Mouse (Mus musculus): ENCODE measurements around the gene Prkn. TPM values are rescaled to one million over a fixed set of nuclear protein-coding genes. Genes with fewer than 3 reads are reported as not detected.
A peak's percentile ranks its signal among the peaks of the same experiment; 100 is the strongest.

Prkn gene
- polyA plus RNA-seq, 1 experiment from 2014 or later = 1.5 TPM

DNA sequence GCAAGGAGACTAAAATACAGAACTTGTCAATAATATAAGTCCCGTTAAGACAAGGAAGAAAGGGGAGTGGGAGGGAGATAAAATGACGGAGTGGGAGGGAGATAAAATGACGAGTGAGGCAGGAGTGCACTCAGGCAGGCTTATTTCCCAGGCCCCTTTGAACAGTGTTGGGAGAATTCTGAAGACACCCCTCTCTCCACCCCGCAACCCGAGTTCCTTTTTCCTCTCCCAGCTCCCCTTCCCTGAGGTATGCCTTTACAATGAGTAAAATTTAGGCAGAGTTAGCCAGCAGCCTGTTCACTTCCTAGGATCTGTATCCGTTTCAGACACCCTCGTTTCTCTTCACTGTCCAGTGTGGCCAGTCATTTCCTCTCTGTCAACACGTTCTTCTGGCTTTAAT is 1073.4 kb downstream of the Prkn start:
- no peak overlapping the region for H3K9ac ChIP-seq
- 19% methylated on average over 8 of the region's 8 CpGs for WGBS
- H3K27ac ChIP-seq = no peak overlapping the region
- no peak overlapping the region; the same call in 1 of the 2 replicates for H3K4me2 ChIP-seq (replicated peaks)
- peaks cover 2% of the 10 kb centered on the region; the same call in 1 of the 2 replicates for H3K27me3 ChIP-seq (replicated peaks)
- H3K36me3 ChIP-seq = no peaks in the 10 kb centered on the region
- no peak overlapping the region for H3K4me3 ChIP-seq (replicated peaks)
- no peak for ATAC-seq
- H3K9me3 ChIP-seq = no peaks in the 10 kb centered on the region
- no peaks in the 10 kb centered on the region for H3K4me1 ChIP-seq (replicated peaks)

DNA sequence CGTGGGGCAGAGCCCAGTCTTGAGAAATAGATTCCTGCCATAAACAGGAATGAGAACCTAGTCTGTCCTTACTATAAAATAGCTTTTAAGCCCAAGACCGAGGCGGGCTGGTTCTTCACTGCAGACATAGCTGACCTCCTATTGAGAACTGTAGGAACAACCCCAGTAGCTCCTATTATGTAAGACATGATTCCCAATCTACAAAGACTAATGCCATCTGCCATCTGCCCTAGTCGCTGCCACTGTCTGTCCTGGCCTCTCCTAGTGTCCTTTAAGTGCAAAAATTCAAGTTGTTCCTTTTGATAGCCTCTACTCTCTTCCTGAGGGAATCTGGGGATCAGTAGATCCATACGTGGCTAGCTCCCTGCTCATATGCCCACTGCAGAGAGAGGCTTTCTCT is 1074.3 kb downstream of the Prkn start:
- no peak overlapping the region for H3K9ac ChIP-seq
- WGBS = 84% methylated on average over 5 of the region's 5 CpGs
- H3K4me1 ChIP-seq (replicated peaks) = no peaks in the 10 kb centered on the region
- H3K27ac ChIP-seq = no peak overlapping the region
- H3K36me3 ChIP-seq = no peaks in the 10 kb centered on the region
- no peak overlapping the region for H3K4me2 ChIP-seq (replicated peaks)
- H3K9me3 ChIP-seq = no peaks in the 10 kb centered on the region
- H3K27me3 ChIP-seq (replicated peaks) = peaks cover 2% of the 10 kb centered on the region; the same call in 1 of the 2 replicates
- H3K4me3 ChIP-seq (replicated peaks) = no peak overlapping the region
- ATAC-seq = no peak

DNA sequence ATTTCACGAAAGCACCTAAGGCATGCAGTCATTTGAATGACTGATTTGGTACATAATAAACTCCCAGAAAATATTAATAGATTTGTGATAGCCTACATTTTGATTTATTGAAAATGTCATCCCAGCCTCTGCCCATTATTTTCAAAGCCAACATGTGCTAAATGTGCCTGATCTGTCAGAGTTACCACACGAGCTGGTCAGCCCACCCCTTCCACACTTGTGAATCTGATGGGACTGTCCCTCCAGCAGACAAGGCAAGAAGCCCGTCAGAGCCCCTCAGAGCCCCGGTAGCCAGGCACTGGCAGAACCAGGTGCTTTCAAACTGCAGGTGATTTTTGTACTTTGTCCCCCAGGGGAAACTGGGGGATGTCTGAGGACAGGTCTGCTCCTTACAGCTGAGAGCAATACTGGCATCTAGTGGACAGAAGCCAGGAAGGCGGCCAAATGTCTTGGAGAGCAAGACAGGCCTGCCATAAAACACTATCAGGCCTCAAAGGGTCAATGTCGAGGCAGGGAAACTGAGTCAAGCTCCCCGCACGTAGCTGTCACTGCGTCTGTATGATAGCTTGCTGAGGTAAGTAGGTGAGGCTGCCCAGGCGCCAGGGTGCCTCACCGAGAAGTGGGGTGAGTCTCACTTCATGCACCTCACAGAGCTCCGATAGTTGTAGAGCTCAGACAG is 1078.1 kb downstream of the Prkn start:
- peak; percentile 45; the same call in 1 of the 2 replicates for ATAC-seq
- Histone ChIP-seq H3K4me1 (replicated peaks) (no peaks in the 10 kb centered on the region), H3K4me3 (replicated peaks) (no peak overlapping the region), H3K9me3 (no peaks in the 10 kb centered on the region), H3K27ac (no peak overlapping the region), H3K9ac (no peak overlapping the region), H3K27me3 (replicated peaks) (peaks cover 2% of the 10 kb centered on the region; the same call in 1 of the 2 replicates), H3K4me2 (replicated peaks) (no peak overlapping the region), H3K36me3 (no peaks in the 10 kb centered on the region)
- WGBS = 52% methylated on average over 12 of the region's 12 CpGs

DNA sequence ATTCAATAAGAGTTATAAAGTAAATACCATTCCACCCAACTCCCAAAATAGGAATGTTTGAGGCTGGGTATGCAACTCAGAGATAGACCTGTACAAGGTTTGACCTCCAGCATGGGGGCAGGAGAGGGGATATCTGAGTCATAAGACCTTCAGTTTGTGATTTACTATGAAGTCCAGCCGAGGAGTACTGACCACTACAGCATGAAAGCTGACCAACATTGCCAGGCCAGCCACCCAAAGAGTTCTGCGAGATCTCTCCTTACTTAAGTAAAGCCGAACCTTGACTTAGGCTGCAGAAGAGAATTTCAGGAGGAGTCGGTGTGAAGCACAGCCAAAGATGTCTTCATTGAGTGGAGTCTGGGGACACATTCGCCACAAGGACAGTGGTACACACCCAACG is 1079.4 kb downstream of the Prkn start:
- WGBS = 85% methylated on average over 6 of the region's 6 CpGs
- Histone ChIP-seq H3K36me3 (no peaks in the 10 kb centered on the region), H3K4me3 (replicated peaks) (no peak overlapping the region), H3K4me2 (replicated peaks) (no peak overlapping the region), H3K27me3 (replicated peaks) (0 out of 2 replicates have a peak, but pooled peaks cover 2% of the 10 kb centered on the region), H3K9me3 (no peaks in the 10 kb centered on the region), H3K4me1 (replicated peaks) (no peaks in the 10 kb centered on the region), H3K9ac (no peak overlapping the region), H3K27ac (no peak overlapping the region)
- no peak for ATAC-seq

DNA sequence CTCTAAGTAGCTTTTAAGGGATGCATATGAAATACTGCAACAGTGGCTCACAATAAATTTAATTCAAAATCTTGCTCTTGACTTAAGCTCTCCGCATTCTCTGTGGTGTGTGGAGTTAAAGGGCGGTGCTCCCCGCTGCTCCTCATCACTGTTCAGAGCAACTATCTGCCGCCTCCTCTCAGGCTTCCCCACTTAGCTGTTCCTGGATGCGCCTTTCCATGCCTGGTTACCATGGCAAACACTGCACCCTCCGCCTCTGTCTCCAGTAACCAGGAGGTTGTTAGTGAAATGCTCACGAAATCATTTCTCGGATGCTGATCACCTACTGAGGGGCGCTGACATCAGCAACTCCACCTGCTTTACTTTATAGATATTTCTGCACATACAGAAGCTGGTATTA is 1080.8 kb downstream of the Prkn start:
- Histone ChIP-seq H3K9ac (no peak overlapping the region), H3K4me1 (replicated peaks) (no peaks in the 10 kb centered on the region), H3K4me2 (replicated peaks) (no peak overlapping the region), H3K9me3 (no peaks in the 10 kb centered on the region), H3K4me3 (replicated peaks) (no peak overlapping the region), H3K36me3 (no peaks in the 10 kb centered on the region), H3K27ac (no peak overlapping the region), H3K27me3 (replicated peaks) (no peaks in the 10 kb centered on the region)
- ATAC-seq = no peak
- 78% methylated on average over 9 of the region's 9 CpGs for WGBS

DNA sequence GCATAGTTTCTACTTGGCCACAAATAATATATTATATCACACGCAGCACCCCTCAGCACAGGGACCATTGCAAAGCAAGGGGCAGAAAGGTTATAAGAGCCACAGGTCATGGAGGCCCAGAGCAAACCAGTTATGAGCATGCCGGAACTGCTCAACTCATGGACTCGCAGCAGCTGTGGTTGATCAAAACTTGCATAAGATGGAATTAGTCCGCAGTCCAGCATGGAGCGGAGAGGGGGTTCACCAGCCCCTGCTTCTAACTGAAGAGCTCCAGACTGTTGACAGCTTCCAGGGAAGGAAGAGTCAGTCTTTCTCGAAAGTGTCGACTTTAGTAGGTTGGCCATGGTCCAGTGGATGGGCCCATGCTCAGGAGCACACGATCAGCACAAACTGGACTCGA is 1083.8 kb downstream of the Prkn start:
- Histone ChIP-seq H3K27ac (no peak overlapping the region), H3K4me2 (replicated peaks) (no peak overlapping the region), H3K9me3 (no peaks in the 10 kb centered on the region), H3K27me3 (replicated peaks) (no peaks in the 10 kb centered on the region), H3K4me1 (replicated peaks) (no peaks in the 10 kb centered on the region), H3K4me3 (replicated peaks) (no peak overlapping the region), H3K9ac (no peak overlapping the region), H3K36me3 (no peaks in the 10 kb centered on the region)
- 78% methylated on average over 9 of the region's 9 CpGs for WGBS
- no peak for ATAC-seq

DNA sequence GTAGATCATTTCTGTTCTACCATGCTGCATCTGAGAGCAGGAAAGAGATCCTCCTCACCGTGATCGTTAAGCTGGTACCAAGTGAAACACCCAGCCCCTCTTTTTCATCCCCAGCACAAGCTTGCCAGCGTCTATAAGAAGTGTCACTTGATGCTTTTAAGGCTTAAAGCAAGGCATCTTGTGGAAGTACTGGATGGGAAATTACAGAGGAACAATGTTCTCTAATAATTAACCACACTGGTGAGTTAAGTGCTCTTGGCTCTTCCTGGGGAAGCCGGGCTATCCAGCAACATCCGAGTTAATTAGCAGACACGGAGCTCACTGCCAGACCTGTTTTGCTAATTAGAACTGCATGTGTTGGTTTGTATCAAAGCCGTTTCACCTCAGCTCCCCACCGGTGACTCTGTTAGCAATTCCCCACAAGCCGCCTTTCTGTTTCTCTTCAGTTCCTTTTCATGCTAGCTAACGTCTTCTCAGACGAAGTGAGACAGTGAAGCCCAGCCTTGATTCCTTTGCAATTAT is 1086.7 kb downstream of the Prkn start:
- no peaks in the 10 kb centered on the region for H3K36me3 ChIP-seq
- H3K4me1 ChIP-seq (replicated peaks) = no peaks in the 10 kb centered on the region
- no peak overlapping the region for H3K27ac ChIP-seq
- no peak for ATAC-seq
- H3K27me3 ChIP-seq (replicated peaks) = no peaks in the 10 kb centered on the region
- H3K9me3 ChIP-seq = no peaks in the 10 kb centered on the region
- WGBS = 48% methylated on average over 11 of the region's 11 CpGs
- no peak overlapping the region for H3K4me2 ChIP-seq (replicated peaks)
- no peak overlapping the region for H3K4me3 ChIP-seq (replicated peaks)
- no peak overlapping the region for H3K9ac ChIP-seq

DNA sequence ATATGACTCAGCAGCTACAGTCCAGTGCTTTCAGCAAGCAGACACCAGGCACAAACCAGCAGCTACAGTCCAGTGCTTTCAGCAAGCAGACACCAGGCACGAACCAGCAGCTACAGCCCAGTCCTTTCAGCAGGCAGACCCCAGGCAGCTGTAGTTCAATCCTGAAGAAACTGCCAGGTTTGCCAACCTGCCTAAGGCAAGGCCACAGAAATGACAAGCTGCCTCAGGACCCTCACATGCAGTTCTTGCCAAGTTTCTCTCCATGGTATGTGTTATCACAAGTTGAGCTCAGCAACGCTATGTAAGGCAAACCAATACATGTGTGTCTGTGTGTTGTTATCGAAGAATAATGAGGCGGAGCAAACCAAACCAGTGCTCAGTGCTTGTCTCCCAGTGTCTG is 1091.5 kb downstream of the Prkn start:
- 93% methylated on average over 4 of the region's 4 CpGs for WGBS
- ATAC-seq = no peak

DNA sequence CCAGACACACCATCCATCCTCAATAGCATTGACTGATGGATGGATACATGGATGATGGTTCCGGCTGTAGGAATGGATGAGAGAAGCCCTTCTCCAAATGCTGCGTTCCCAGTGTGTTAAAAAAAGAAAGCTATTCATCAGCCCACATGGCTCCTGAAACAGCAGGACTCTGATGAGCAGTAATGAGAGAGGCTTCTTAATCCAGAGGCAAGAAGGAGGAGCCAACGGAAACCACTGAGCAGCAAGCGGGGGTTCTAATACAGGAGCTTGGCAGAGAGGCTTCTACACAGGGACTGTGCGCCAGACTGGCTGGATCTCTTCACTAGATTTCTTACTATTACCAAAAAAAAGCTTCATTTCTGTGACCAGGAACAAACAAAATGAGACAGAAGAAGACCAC is 1093.6 kb downstream of the Prkn start:
- no peaks in the 10 kb centered on the region for H3K9me3 ChIP-seq
- H3K4me1 ChIP-seq (replicated peaks) = no peaks in the 10 kb centered on the region
- no peak overlapping the region for H3K4me3 ChIP-seq (replicated peaks)
- WGBS = 79% methylated on average over 5 of the region's 5 CpGs
- H3K36me3 ChIP-seq = no peaks in the 10 kb centered on the region
- H3K27me3 ChIP-seq (replicated peaks) = no peaks in the 10 kb centered on the region
- H3K4me2 ChIP-seq (replicated peaks) = no peak overlapping the region
- H3K27ac ChIP-seq = no peak overlapping the region
- no peak for ATAC-seq
- no peak overlapping the region for H3K9ac ChIP-seq

More for the DNA sequence above, 1091.5 kb downstream of the Prkn start:
- H3K27ac ChIP-seq = no peak overlapping the region
- H3K4me2 ChIP-seq (replicated peaks) = no peak overlapping the region
- H3K27me3 ChIP-seq (replicated peaks) = no peaks in the 10 kb centered on the region
- no peak overlapping the region for H3K4me3 ChIP-seq (replicated peaks)
- no peak overlapping the region for H3K9ac ChIP-seq
- H3K9me3 ChIP-seq = no peaks in the 10 kb centered on the region
- no peaks in the 10 kb centered on the region for H3K36me3 ChIP-seq
- H3K4me1 ChIP-seq (replicated peaks) = no peaks in the 10 kb centered on the region

DNA sequence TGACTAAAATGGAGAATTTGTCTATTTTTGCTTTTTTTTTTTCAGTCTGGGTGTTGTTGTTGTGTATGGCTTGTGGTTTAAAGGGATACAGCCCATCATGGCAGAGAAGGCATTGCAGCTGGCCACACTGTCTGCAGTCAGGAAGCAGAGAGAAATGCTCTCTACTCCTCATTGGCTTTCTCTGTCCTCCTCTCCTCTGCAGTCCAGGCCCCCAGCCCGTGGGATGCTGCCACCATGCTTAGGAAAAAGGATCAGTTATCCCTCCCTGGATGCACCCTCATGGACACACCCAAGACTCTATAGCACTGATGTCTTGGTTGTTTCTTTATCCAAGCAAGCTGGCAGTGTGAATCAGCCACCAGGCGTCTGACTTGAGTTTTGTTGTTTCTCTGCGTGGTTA is 1107.3 kb downstream of the Prkn start:
- H3K4me1 ChIP-seq (replicated peaks) = no peaks in the 10 kb centered on the region
- H3K9me3 ChIP-seq = no peaks in the 10 kb centered on the region
- ATAC-seq = no peak
- no peak overlapping the region for H3K4me2 ChIP-seq (replicated peaks)
- no peaks in the 10 kb centered on the region for H3K36me3 ChIP-seq
- no peaks in the 10 kb centered on the region for H3K27me3 ChIP-seq (replicated peaks)
- H3K27ac ChIP-seq = no peak overlapping the region
- no peak overlapping the region for H3K9ac ChIP-seq
- WGBS = 82% methylated on average over 3 of the region's 3 CpGs
- H3K4me3 ChIP-seq (replicated peaks) = no peak overlapping the region

DNA sequence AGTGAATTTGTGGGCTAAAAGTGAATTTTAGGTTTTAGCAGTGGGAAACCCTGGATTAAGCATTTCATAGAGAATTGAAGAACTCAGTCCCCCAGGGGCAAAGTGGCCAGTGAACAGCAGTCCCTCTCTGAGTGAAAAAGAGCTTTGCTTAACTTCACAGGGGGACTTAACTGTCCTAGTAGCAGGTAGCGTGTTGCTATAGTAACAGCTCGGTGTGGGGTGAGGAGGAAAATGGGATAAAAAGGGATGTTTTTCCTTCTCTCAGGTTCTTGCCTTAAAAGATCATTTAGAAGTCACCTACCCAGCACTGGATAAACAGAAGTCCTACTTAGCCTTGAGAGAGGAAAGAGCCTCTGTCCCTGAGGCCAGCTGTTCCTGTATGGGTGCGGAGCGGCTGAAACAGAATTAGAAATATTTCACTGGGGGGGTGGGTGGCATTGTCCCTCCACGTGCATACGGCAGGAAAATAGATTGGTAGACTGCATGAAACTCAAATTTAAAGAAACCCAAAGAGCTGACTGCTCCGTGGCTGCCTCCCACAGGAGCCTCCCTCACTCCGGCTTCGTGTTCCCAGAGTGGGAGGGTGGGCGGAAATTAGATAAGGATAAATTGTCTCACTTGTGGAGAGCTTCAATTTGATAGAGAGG is 1109.5 kb downstream of the Prkn start:
- no peaks in the 10 kb centered on the region for H3K36me3 ChIP-seq
- no peak for ATAC-seq
- H3K9me3 ChIP-seq = no peaks in the 10 kb centered on the region
- H3K4me1 ChIP-seq (replicated peaks) = no peaks in the 10 kb centered on the region
- 58% methylated on average over 10 of the region's 10 CpGs for WGBS
- H3K4me2 ChIP-seq (replicated peaks) = no peak overlapping the region
- no peak overlapping the region for H3K27ac ChIP-seq
- no peak overlapping the region for H3K9ac ChIP-seq
- no peak overlapping the region for H3K4me3 ChIP-seq (replicated peaks)
- no peaks in the 10 kb centered on the region for H3K27me3 ChIP-seq (replicated peaks)

DNA sequence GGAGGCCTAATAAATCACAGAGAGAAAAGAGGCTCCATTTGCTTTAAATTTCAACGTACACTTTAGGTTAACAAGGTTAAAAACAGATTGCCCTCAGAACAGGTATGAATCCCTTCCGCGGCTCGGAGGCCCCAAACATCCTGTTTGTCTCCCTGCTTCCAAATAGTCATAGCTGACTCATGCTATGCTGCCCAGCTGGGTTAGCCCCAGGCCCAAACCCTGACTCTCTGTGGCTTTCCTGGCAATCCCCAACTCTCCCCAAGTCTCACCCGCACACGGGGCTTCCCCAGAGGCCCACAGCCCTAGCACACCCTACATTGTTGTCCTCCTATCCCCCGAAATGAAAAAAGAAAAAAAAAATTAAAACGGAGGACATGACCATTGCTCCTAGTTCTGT is 1110.0 kb downstream of the Prkn start:
- H3K9me3 ChIP-seq = no peaks in the 10 kb centered on the region
- no peak overlapping the region for H3K4me3 ChIP-seq (replicated peaks)
- H3K4me1 ChIP-seq (replicated peaks) = no peaks in the 10 kb centered on the region
- no peak for ATAC-seq
- no peaks in the 10 kb centered on the region for H3K36me3 ChIP-seq
- no peaks in the 10 kb centered on the region for H3K27me3 ChIP-seq (replicated peaks)
- no peak overlapping the region for H3K9ac ChIP-seq
- no peak overlapping the region for H3K4me2 ChIP-seq (replicated peaks)
- H3K27ac ChIP-seq = no peak overlapping the region
- 65% methylated on average over 8 of the region's 8 CpGs for WGBS

DNA sequence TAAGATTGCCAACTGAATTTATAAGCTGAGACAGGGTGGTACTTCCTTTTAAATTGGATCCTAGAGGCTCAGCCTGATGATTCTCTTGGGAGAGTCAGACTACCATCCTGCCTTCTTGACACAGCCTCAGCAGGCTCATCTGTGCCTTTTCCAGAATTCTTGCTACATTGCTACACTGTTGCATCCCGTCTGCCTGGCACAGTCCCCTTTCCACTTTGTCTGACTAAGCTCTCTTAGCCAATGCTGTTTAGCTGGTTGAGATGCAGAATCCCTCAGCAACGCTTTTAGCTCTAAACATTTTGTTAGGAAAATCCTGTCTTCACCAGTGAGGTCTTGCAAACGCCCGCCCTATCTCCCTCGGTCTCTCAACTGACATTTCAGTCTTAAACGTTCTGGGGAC is 1115.1 kb downstream of the Prkn start:
- H3K9me3 ChIP-seq = no peaks in the 10 kb centered on the region
- H3K4me3 ChIP-seq (replicated peaks) = no peak overlapping the region
- no peak overlapping the region for H3K9ac ChIP-seq
- H3K36me3 ChIP-seq = no peaks in the 10 kb centered on the region
- no peak for ATAC-seq
- WGBS = 74% methylated on average over 6 of the region's 6 CpGs
- no peak overlapping the region for H3K27ac ChIP-seq
- H3K4me1 ChIP-seq (replicated peaks) = no peaks in the 10 kb centered on the region
- no peak overlapping the region for H3K4me2 ChIP-seq (replicated peaks)
- H3K27me3 ChIP-seq (replicated peaks) = 0 out of 2 replicates have a peak, but pooled peaks cover 5% of the 10 kb centered on the region
